Mouse (Mus musculus): ENCODE results near the gene Ccr6.

GRCm38 (mm10) chr17:8276071-8276470 lies 40.2 kb downstream of the Ccr6 start:
- TF ChIP-seq CTCF (IDR thresholded peaks at IDR 0.05; ENCODE audit: insufficient read depth, low read depth, low read length) (no peak), POLR2A (IDR thresholded peaks at IDR 0.05; ENCODE audit: insufficient read depth, low read depth, low read length) (no peak)
